Comparison of ENCODE assay signal across 31 mouse cellular contexts in the genomic region with DNA sequence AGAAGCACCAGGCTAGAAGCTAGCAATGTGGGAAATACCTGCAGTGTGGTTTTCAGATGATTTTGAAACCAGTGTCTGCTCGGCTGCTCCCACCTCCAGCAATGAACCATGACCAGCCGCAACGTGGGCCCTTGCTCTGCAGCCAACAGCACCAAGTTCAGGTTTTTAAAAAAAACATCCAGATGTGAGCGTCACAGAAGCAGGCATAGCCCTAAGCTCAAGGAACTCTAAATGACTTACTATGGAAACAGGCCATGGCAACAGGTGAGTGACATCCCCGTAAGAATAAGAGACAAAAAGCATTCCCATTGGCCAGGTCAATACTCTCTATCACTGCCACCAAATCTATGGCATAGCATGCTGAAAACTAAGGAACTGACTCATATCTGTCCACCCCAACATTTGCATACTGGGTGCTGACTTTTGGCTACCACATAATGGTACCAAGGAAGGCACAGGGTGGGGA. TPM values are rescaled to one million over a fixed set of nuclear protein-coding genes. Genes with fewer than 3 reads are reported as not detected.
DNase-seq lines count a peak whose midpoint lies in the region; ATAC-seq lines count a peak whose summit lies in the region.
"Had no signal": no experiment of that assay in that cellular context is flagged by ENCODE, and none has a peak within 500 bp of the region (broad histone marks: within the 10 kb centered on the region; RNA-seq: fewer than 3 reads in every experiment).

No protein-coding gene starts in this region.

- DNase-seq in heart, adult 11 months = peak; percentile 85
- no peak for DNase-seq in heart, adult 9 months (ENCODE audit: low spot score in 2 of 2)
- DNase-seq in kidney, postnatal 4 days = no peak
- peak; percentile 63 to 71 for DNase-seq in kidney, postnatal 36 days
- DNase-seq in urinary bladder, postnatal 4 days (ENCODE audit: low spot score in 2 of 2) = no peak
- DNase-seq in adrenal gland, postnatal 4 days (ENCODE audit: low spot score in 2 of 2) = no peak
- DNase-seq: adrenal gland, adult 2 months; cerebellum, adult 8-10 months; cerebellum, postnatal 25 days; gastrocnemius, postnatal 25 days; heart, adult 18-20 months; heart, postnatal 4 days; layer of hippocampus, postnatal 36 days; lung, embryonic 14.5 days; right cerebral cortex, postnatal 25 days; thymus, adult 2 months; thymus, postnatal 4 days had no signal

- H3K36me3 ChIP-seq in kidney, embryonic 15.5 days = no peaks in the 10 kb centered on the region
- H3K36me3 ChIP-seq: embryonic facial prominence, embryonic 10.5 days; embryonic facial prominence, embryonic 15.5 days; forebrain, embryonic 12.5 days; heart, embryonic 12.5 days; limb, embryonic 10.5 days; limb, embryonic 15.5 days; midbrain, embryonic 10.5 days; midbrain, embryonic 15.5 days; neural tube, embryonic 15.5 days had no signal

- no peaks in the 10 kb centered on the region for H3K9me3 ChIP-seq in kidney, embryonic 15.5 days (replicated peaks)
- H3K9me3 ChIP-seq: embryonic facial prominence, embryonic 10.5 days; embryonic facial prominence, embryonic 15.5 days; forebrain, embryonic 12.5 days; limb, embryonic 10.5 days; limb, embryonic 15.5 days; midbrain, embryonic 10.5 days; midbrain, embryonic 15.5 days; neural tube, embryonic 15.5 days had no signal

- H3K4me2 ChIP-seq in kidney, embryonic 15.5 days = no peak overlapping the region
- H3K4me2 ChIP-seq: embryonic facial prominence, embryonic 15.5 days; forebrain, embryonic 12.5 days; heart, embryonic 12.5 days; hindbrain, embryonic 14.5 days; limb, embryonic 15.5 days; lung, embryonic 14.5 days; midbrain, embryonic 15.5 days; neural tube, embryonic 15.5 days had no signal

- peaks cover 78% of the 10 kb centered on the region for H3K4me1 ChIP-seq in kidney, embryonic 15.5 days
- H3K4me1 ChIP-seq: limb, embryonic 10.5 days; limb, embryonic 15.5 days had no signal

- no peaks in the 10 kb centered on the region for H3K27me3 ChIP-seq in kidney, embryonic 15.5 days
- H3K27me3 ChIP-seq: embryonic facial prominence, embryonic 15.5 days; forebrain, embryonic 12.5 days; heart, embryonic 12.5 days; limb, embryonic 15.5 days; midbrain, embryonic 15.5 days; neural tube, embryonic 15.5 days had no signal

- no peak overlapping the region for H3K9ac ChIP-seq in kidney, embryonic 15.5 days
- H3K9ac ChIP-seq: embryonic facial prominence, embryonic 15.5 days; forebrain, embryonic 12.5 days; heart, embryonic 12.5 days; hindbrain, embryonic 14.5 days; limb, embryonic 15.5 days; liver, embryonic 14.5 days; lung, embryonic 14.5 days; midbrain, embryonic 15.5 days; neural tube, embryonic 15.5 days had no signal

- peak overlapping the region; percentile 22; the same call in 1 of the 2 replicates for H3K27ac ChIP-seq in kidney, embryonic 15.5 days
- H3K27ac ChIP-seq: embryonic facial prominence, embryonic 10.5 days; embryonic facial prominence, embryonic 15.5 days; forebrain, embryonic 12.5 days; hindbrain, embryonic 14.5 days; limb, embryonic 10.5 days; limb, embryonic 15.5 days; liver, embryonic 14.5 days; midbrain, embryonic 10.5 days; midbrain, embryonic 15.5 days; neural tube, embryonic 15.5 days had no signal

- no peak overlapping the region for H3K4me3 ChIP-seq in kidney, embryonic 15.5 days (replicated peaks)
- H3K4me3 ChIP-seq: embryonic facial prominence, embryonic 10.5 days; embryonic facial prominence, embryonic 15.5 days; forebrain, embryonic 12.5 days; heart, embryonic 12.5 days; limb, embryonic 10.5 days; limb, embryonic 15.5 days; midbrain, embryonic 10.5 days; midbrain, embryonic 15.5 days; neural tube, embryonic 15.5 days had no signal

- 57% methylated on average over 5 of the region's 5 CpGs for WGBS in kidney, embryonic 15.5 days

- ATAC-seq in kidney, embryonic 15.5 days (replicated peaks; ENCODE audit: low FRiP score) = no peak
- peak; percentile 28 for ATAC-seq in activated CD4-positive, CD25-positive, alpha-beta regulatory T cell, adult 4 months
- ATAC-seq: CD4-positive, CD25-positive, alpha-beta regulatory T cell, adult 4 months; midbrain, embryonic 15.5 days had no signal

RNA-seq across cellular contexts. Expression of a gene that starts 33.3 kb away (rescaled TPM):
- polyA plus RNA-seq in kidney, embryonic 15.5 days (2015; fragmentation: Nextera tagmentation; extraction: Ambion mirVana) = 6.5 and 7.1 TPM in 2 replicates
- polyA plus RNA-seq in activated CD4-positive, CD25-positive, alpha-beta regulatory T cell, adult 4 months (2017; shearing (Covaris generic)) = 1 to 10 TPM; 4.4 to 5.1 TPM
- total RNA-seq in adrenal gland, postnatal 4 days (2021) = 10 to 100 TPM; 31.3 to 32.4 TPM

Comparison
In these comparisons a context has a peak if more than half of its experiments do, and no peak if none do; other contexts are left out.
1. DNase-seq: peak in heart, adult 11 months (single experiment) and kidney, postnatal 36 days (2 of 2); none in heart, adult 9 months (0 of 2), kidney, postnatal 4 days (0 of 2), urinary bladder, postnatal 4 days (0 of 2) and adrenal gland, postnatal 4 days (0 of 2).